Mouse (Mus musculus) layer of hippocampus, adult 9-10 months (tissue): ENCODE data around the gene Papolb.

Experiments used
- DNase-seq: peaks from one replicate; pipeline ENCODE4 v3.0.0; 2022; ENCODE audit warnings: low spot score

The Papolb gene

DNA sequence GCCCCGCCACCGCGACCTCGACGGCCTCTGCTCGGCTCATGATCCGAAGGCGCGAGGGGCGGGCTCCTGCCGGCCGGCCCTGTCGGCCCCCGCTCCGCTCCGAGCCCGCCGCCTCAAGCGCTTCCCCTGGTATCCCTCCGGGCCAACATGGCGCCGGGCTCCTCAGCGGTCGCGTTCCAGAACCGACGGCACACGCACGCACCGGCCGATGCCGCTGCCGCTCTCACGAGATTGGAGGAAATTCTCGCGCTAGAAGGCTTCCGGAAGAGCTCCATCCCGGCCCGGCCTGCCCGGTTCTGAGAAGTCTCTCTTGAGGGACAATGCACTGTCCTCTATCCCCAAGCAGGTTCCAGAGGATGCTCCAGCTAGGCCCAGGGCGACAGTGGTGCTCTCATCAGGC is at the start of gene Papolb:
Gene Papolb (minus strand): TSS at position 162 of the 400 bp plus-strand sequence.
- DNase-seq: no peak

DNA sequence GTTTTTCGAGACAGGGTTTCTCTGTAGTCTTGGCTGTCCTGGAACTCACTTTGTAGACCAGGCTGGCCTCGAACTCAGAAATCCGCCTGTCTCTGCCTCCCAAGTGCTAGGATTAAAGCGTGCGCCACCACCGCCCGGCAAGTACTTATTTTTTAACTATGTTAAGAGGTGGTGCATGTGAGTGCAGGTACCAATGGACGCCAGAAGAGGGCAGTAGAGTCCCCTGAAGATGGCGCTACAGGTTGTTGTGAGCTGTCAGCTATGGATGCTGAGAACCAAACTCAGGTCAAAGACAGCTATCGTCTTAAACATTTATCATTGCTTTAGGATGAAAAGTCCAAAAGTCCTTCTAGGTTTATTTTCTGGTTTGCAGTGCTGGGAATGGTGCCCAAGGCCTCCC is 48.3 kb upstream of the Papolb start:
- no peak for DNase-seq

DNA sequence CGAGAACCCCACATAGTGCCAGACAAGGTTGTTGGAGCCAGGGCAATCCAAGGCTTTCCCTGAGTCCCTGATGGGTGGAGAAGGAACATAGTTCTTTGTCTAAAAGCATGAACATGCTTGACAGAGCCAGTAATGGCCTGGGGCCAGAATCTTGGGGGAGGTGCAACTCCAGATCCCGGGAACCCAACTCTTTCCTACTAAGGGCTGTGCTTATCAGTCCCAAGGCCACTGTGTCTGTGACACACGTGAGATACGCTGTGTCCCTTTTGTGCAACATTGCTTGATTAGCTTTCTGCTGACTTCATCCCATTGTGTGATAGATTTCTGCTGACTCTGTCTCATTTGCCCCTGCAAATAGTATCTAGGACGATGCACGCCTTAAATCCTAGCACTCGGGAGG is 47.0 kb upstream of the Papolb start:
- DNase-seq: no peak

DNA sequence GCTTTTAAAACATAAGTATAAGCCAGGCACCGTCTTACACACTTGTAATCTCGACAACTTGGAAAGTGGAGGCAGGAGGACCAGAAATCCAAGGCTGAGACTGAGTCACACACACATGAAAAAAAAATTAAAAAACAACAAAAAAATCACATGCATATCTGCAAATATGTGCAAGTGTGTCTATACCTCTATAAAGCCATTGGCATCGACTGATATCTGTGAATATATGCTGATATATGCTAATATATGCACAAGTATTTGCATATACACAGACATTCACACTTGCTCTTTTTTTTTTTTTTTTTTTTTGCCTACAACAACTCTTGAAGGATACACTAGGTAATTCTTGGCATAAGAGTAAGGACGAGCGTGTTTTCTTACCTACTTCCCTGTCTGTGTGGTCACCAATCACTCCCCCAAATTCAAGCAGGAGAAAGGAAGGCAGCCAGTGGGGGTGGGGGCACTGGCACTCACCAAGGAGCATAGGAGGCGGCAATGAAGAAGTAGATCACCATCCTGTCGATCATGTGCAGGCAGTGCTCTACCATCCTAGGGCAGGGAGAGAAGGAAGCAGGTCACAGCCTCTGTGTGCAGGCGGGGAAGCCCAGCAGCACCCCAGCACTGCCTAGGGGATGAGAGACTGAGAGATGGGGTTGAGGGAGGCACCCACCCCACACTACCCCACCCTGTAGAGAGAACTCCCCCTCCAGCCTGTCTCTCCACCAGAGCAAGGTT is 44.6 kb upstream of the Papolb start:
- no peak for DNase-seq

DNA sequence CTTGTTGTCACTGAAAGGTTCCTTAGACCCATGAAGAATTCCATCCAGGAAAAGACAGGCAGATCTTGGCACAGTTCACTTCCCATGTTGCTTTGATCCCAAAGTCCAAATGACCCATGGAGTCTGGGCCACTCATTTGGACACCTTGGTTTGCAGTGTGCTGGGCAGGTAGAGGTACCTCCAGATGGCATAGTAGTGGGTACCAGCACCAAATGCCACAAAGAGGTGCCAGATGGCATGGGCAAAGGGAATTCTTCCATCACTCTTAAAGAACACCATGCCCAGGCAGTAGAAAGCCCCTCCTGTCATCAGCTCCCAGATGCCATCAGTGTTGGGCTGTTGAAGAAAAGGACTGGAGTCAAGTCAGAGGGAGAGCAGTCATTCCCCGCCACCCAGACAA is 34.7 kb upstream of the Papolb start:
- DNase-seq: no peak

DNA sequence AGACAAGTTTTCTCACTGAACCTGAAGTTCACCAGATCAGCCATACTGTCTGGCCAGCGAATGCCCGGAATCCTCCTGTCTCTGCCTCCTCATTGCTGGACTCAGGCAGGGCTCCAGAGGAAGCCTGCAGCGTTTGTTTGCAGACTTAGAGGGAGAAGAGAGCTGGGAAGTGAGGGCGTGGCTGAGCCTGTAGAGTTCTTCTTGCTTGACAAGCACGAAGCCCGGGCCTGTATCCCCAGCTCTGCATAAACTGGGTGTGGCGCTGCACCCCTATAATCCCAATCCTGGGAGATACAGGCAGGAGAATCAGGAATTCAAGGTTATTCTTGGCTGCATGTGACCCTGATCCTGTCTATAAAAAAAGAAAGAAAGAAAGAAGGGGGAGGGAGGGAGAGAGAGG is 30.4 kb upstream of the Papolb start:
- DNase-seq: no peak

DNA sequence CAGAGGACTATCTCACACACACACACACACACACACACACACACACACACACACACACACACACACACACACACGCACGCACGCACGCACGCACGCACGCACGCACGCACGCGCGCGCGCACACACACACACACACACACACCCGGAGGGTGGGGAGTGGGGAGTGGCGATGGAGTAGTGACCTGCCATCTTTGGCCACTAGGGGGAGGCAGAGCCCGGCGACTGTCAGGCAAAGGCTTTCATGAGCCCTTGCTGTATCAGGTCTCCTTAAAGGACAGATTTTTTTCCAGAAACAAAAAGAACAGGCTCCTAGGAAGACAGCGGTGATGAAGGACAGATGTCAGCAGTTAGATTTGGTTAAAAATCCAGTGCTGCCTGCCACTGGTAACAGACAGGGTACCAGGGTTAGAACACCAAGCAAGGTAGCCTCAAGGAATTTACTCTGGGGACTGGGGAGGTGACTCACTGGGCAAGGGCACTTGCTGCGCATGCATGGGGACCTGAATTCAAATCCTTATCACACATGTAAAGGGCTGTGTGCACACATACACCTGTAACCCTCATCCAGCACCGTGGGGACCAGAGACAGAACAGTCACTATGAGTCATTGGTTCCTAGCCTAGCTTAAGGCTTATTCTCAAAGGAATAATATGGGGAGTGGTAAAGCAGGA is 27.7 kb upstream of the Papolb start:
- peak; percentile 64 for DNase-seq

DNA sequence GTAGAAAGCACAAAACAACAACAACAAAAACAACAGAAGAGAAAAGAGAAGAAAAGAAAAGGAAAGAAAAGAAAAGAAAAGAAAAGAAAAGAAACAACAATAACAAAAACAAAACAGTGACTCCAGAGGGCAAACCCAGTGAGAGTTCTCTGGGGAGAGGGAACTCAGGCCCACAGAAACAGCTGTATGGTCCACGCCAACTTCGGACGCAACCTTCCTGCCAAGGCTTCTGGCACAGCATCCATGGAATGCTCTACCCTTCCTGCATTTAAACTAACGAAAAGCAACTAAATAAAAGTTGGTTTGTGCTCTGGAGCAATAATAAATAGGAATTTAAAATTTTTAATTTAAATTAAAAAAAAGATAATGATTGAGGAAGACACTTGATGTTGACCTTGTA is 26.8 kb upstream of the Papolb start:
- no peak for DNase-seq

DNA sequence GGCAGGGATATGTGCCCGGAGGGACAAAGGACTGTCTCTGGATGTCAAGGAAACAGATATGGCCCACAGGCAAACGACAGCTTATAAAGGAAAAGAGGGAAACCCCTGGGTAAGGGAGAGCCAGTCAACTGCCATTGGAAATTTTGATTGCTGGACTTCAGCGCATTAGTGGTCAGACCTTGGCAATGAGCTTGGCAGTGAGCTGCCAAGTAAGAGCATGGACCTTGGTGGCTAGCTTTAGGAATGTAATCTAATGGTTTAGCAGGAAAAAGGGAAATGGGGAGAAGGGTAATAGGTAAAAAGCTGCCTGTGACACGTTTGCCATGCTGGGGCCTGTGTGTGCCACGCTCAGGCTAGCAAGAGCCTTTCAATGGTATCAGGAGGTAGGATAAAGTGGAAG is 26.0 kb upstream of the Papolb start:
- DNase-seq: no peak

DNA sequence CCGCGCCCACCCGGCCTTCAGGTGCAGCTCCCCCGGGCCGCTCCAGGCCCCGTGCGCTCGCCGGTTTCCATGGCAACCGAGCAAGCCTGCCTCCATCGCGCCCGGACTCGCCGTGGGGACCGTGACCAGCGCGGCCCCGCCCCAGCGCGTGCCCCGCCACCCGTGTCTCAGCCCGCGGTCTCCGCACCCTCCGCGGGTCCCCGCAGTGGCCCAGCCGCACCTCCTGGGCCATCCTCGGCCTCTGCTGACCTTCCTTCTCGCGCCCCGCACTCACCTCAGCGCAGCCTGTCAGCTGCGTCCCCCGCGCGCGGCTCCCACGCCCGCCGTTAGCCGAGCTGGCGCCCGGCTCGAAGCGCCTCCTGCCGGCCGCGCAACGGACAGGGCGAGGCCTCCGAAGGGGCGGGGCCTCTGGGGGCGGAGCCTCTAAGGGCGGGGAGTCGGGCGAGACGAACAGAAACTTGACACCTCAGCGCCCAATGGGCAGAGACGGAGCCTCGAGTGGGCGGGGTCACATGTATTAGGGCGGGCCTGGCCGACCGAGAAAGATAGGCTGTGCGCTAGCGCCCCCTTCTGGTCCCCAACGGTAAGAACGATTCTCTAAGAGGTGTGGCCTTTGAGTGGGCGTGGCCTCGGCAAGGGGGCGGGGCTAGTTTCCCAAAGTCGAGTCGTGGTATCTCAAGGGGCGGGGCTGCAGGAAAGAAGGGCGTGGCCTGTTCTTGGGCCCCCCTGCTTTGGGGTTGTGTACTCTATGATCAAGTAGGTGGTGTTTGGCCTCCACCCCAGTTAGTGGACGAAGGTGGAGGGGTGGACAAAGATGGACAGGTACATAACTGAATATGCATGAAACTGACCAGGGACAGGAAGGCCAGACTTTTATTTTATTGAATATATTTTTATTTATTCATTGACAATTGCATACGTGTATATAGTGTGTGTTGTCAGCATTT is 21.1 kb upstream of the Papolb start, which contains the start of gene Radil:
Gene Radil (minus strand): TSS at position 393 of the 947 bp plus-strand sequence.
- peak; percentile 94 for DNase-seq

DNA sequence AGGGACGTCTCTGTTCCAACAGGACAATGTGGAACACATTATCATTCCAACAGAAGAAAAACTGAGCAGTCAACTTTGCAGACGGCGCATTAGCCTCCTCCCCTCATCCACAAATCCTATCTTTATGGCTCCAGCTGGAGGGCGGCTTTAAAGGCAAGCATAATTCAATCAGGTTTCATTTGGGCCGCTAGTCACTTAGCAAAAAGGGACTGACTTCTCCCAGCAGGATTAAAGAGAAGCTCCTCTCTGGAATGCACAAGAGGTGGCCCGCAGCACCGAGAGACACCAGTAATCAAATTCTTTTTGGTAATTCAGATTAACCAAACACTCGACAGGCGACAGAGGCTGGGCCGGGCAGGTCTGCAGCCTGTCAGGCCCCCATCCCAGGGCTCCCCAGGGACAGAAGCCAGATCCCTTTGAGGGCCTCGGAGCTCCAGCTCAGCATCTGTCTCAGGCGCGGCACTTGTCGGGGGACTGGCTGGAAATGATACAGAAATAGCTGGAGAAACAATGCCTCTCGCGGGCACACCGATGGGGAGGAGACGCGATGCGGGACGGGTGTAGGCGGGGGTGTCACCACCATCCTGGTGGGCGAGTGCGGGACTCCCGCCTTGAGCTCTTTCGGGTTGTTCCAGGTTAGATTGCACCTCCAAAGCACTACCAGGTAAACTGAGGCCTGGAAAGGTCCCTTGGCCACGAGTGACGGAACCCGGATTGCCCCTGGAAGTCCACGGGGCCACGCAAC is 20.3 kb upstream of the Papolb start:
- no peak for DNase-seq

DNA sequence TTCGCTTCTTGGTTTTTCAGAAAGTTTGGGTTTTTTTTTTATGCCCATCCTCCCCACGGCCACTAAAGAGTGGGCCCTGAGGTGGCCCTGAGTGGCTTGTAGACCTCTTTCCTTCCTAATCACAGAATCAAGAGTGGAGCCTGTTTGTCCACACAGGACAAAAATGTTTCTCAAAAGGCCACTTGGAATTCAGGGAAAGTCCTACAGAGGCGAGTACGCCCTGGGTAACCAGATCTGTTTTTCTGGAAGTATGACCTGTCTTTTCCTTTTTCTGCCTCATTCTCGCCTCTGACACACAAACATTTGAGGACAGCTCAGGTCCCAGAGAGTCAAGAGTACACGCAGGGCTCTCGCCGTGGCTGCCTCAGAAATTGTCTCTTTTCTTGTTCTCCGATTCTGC is 19.6 kb upstream of the Papolb start:
- DNase-seq: no peak

DNA sequence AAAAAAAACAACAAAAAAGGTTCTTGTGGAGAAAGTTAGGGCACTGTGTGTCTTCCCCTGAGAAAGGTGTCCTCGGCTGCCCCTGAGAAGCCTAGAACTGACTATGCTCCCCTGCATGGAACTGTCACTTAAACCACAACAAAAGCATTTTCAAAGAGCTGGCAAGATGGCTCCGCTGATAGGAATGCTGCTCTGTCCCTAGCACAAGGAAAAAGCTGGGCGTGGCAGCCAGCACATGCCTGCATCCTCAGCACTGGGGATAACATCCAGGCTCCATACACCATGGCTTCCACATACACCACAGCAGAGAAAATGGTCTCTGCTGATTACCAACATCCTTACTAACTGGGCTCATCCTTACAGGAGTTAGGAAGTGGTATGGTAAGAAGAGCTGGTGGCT is 17.2 kb upstream of the Papolb start:
- DNase-seq: no peak

DNA sequence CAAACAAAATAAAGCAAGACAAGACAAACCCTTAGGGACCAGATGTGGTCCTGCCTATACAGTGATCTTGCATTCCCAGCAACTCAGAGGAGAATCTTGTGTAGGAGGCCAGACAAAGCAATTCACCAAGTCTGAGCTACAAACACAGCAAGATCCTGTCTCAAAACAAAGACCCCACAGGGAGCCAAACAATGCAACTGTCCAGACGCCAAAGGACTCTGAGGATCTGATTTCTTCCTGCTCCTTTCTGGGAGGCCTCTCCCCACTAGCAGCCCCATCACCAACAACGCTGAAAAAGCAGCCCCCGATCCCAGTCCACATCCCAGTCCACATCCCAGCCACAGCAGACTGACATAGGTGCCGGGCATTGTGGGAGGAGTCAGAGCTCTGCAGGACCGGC is 16.5 kb upstream of the Papolb start:
- no peak for DNase-seq

DNA sequence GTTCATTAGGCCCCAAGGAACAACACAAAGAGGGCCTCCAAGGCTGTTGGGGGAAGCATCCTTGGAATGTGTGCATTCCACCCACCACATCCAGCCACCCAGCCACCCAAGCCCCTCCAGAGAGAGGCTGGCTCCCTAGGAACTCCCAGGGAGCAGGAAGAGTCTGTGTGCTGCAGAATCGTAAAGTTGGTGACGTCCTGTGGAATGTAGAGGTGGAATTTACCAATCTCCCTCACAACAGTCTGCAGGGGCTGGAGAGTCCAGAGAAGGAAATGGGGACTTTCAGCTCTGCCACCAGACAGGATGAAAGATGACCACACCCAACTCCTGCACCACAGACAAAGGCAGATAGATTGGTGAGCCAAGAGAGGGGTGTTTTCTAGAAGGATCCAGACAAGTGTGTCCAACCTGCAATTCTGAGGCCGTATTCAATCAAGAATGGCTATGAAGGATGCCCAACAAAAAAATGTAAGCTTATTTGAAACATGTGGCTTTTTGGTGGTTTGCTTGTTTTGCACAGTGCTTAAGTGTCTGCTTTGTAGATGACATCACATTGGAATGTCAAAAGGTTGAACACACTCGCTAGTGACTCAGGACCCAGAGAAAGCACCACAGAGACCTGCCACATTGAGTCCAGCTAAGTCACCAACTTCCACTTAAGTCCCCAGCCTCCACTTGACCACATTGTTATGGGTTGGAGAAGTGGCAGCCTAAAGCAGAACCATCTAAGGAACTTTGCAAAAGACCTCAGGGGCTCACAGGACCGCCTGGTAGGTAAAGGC is 15.3 kb upstream of the Papolb start:
- DNase-seq: no peak

DNA sequence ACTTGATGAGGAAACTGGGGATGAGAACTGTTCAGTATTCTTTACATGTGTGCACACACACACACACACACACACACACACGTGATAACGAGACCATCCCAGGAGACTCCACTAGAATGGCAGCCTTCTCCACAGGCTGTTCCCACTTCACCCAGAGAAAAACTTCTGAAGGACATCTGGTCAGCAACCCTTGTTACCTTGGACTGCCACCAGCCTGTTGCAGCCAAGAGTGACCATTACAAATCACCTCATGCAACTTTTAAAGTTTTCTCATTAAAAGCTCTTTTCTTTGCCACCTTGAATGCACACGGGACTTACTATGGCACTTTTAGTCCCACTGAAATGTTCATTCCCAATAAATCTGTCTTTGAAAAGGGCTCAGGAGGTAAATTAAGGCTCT is 7.4 kb upstream of the Papolb start:
- no peak for DNase-seq

DNA sequence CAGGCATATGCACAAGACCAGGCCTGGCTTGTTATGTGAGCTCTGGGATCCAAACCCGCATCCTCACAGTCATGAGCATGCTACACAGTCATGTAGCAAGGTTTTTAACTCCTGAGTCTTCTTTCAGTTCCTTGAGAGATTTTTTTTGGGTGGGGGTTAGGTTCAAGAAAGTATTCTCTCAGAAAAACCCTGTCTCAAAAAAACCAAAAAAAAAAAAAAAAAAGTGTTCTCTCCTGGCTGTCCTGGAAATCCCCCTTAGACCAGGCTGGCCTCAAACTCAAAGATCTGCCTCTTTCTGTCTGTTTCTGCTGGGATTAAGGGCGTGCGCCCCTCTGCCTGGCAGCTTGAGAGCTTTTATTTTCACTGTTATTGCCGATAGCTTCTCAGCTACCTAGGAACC is 5.5 kb upstream of the Papolb start:
- DNase-seq: no peak

DNA sequence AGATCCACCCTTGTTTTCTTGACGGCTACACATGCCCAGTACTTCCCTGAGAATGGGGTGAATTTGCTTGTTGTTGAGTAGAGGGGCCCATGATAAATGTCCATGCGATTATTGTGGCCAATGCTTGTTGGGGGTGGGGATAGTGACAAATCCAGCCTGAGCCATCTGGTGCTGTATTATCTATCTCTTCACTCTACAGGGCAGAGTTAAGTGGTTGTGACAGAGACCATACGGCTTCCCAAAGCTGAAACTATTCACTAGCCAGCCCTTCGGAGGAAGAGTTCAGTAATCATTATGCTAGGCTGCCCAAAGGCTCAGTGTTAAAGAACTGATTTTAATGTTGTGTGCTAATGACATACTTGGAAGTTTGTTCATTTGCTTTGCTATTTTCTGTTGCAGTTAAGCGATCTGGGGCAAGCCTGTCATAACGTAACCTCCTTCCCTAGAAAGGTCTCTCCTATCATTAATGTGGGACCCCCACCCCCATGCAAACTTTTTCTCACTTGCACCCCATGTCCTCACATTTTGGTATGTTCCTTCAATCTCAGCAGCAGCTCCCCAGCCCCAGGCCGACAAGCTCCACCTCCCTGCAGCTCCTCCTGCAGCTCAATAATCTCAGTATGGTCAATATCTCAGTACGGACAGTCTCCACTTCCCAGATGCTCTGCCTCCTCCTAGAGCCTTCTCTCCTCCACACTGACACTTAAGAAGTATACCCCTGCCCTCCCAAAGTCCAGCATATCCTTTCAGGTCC is 5.0 kb downstream of the Papolb start:
- DNase-seq: no peak

DNA sequence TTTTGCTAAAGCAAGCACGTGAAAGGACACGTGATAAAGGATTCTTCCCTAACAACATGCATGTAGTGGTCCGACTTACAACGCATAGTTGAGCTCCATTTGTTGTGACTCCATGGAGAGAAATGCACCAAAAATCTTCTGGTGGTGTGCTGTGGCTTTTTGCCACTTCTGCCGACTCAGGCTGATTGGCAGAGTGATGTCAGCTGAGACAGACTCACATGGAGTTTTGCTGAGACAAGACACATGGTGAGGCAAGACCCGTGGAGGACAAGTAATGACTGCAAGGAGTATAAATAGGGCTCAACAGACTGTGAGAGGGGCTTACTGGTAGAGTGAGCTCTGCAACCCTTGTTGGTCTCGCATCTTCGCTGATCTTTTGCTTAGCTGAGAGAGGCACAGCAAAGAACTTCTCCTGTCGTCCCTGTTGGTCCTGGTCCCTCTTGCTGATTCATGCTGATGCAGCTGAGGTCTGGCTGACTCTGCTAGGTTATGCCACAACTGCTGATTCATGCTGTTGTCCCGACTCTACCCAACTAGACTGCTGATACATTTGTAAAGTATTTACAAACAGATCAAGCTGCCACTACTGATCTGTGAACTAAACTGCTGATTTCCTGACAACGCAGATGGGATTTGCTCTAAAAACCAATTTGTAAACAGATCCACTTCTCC is 8.5 kb downstream of the Papolb start:
- no peak for DNase-seq

DNA sequence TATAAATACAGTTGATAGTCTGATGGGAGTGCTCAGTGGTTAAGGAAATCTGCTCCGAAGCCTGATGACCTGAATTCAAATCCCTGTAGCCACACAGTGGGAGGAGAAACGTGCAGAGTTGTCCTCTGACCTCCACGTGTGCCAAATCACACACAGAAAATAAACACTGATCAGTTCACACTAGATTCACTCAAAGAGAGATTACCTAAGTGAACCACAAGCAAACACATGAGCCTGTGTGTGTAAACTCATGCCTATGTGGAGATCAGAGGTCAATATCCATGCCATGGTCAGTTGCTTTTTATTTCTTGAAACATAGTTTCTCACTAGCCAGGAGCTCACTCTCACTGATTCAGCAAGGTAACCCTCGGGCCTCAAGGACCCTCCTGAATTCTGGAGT is 9.5 kb downstream of the Papolb start:
- no peak for DNase-seq
